Mouse (Mus musculus): ENCODE data around the gene Ncoa1. TPM values are rescaled to one million over a fixed set of nuclear protein-coding genes. Genes with fewer than 3 reads are reported as not detected.
A peak's percentile ranks its signal among the peaks of the same experiment; 100 is the strongest.

Gene Ncoa1
- total RNA-seq (2012; rRNA removed), result 11.8 and 13.3 TPM in 2 replicates

- Histone ChIP-seq H3K4me1 (ENCODE audit: control insufficient read depth in 2 of 2, insufficient read depth in 2 of 2, low read length in 2 of 2, poor library complexity in 1 of 2) (peaks cover 0 to 2% of the 10 kb centered on the region in 2 experiments; a peak in 1 of 4 replicates), H3K9ac (ENCODE audit: insufficient read depth, low read depth, low read length, poor library complexity, severe bottlenecking) (peak within 1 kb of the TSS; percentile 86), H3K27ac (ENCODE audit: insufficient read depth, low read depth, low read length, poor library complexity, severe bottlenecking) (no peak within 1 kb of the TSS), H3K36me3 (ENCODE audit: control insufficient read depth, insufficient read depth, low read length, poor library complexity, severe bottlenecking) (no peaks in the 10 kb centered on the region), H3K4me3 (ENCODE audit: insufficient read depth in 1 of 2, low read depth in 1 of 2, low read length in 2 of 2, poor library complexity in 1 of 2, severe bottlenecking in 1 of 2) (peak within 1 kb of the TSS; percentile 97 to 99), H3K9me3 (ENCODE audit: control insufficient read depth, insufficient read depth, low read depth, low read length) (no peaks in the 10 kb centered on the region)
- no peak for DNase-seq (ENCODE audit: low read depth, low spot score)
- TF ChIP-seq ZC3H11A (IDR thresholded peaks at IDR 0.05; ENCODE audit: borderline replicate concordance, low read depth, low read length) (no peak), MAFK (IDR thresholded peaks at IDR 0.05; ENCODE audit: insufficient read depth, low read depth, low read length) (no peak), CHD2 (IDR thresholded peaks at IDR 0.05; ENCODE audit: low read depth, low read length) (no peak), ZNF384 (IDR thresholded peaks at IDR 0.05; ENCODE audit: low read depth, low read length) (no peak), HCFC1 (IDR thresholded peaks at IDR 0.05; ENCODE audit: borderline replicate concordance, insufficient read depth, low read length) (no peak; the same call in 1 of the 2 replicates)
- in situ Hi-C loops (cut with MboI; ENCODE audit: low sequenced_read_pairs in 2 of 2, unreplicated experiment in 2 of 2), result no loop called here
Observed at GRCm38 (mm10) chr12:4476832-4477671, at the start of gene Ncoa1. Gene Ncoa1 (minus strand): TSS chr12:4477182.

DNA sequence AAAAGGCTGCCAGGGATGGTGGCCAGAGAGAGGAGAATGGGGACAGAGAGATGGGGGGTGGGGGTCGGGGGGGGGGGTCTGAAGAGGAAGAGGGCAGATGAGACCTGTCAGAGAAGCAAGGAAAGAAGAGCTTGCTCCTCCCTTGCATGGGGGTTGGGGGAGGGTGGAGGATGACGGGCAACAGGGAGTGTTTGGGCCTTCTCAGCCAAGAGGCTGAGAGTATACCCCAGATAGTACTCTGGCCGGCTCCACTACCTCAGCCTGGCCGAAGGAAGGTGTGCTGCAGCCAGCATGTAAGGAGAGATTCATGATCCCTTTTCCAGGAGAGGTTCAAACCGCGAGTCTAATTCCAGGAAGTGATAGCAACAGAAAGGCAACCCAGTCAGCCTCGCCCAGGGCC is 47.6 kb upstream of the Ncoa1 start:
- Histone ChIP-seq H3K4me1 (ENCODE audit: control insufficient read depth in 2 of 2, insufficient read depth in 2 of 2, low read length in 2 of 2, poor library complexity in 1 of 2) (peaks cover 2 to 10% of the 10 kb centered on the region in 2 experiments; a peak in 3 of 4 replicates), H3K27ac (ENCODE audit: insufficient read depth, low read depth, low read length, poor library complexity, severe bottlenecking) (no peak overlapping the region), H3K9ac (ENCODE audit: insufficient read depth, low read depth, low read length, poor library complexity, severe bottlenecking) (0 out of 2 replicates have a peak overlapping the region, but pooled peaks have one; percentile 40), H3K36me3 (ENCODE audit: control insufficient read depth, insufficient read depth, low read length, poor library complexity, severe bottlenecking) (no peaks in the 10 kb centered on the region), H3K4me3 (ENCODE audit: insufficient read depth in 1 of 2, low read depth in 1 of 2, low read length in 2 of 2, poor library complexity in 1 of 2, severe bottlenecking in 1 of 2) (peak overlapping the region in 1 of 2 experiments; percentile 53; a peak in 2 of 4 replicates), H3K9me3 (ENCODE audit: control insufficient read depth, insufficient read depth, low read depth, low read length) (no peaks in the 10 kb centered on the region)
- in situ Hi-C loops (cut with MboI; ENCODE audit: low sequenced_read_pairs in 2 of 2, unreplicated experiment in 2 of 2), result no loop called here
- DNase-seq (ENCODE audit: low read depth, low spot score), result no peak
- TF ChIP-seq MAFK (IDR thresholded peaks at IDR 0.05; ENCODE audit: insufficient read depth, low read depth, low read length) (no peak), HCFC1 (IDR thresholded peaks at IDR 0.05; ENCODE audit: borderline replicate concordance, insufficient read depth, low read length) (no peak), CHD2 (IDR thresholded peaks at IDR 0.05; ENCODE audit: low read depth, low read length) (no peak), ZC3H11A (IDR thresholded peaks at IDR 0.05; ENCODE audit: borderline replicate concordance, low read depth, low read length) (no peak), ZNF384 (IDR thresholded peaks at IDR 0.05; ENCODE audit: low read depth, low read length) (no peak)

- H3K9me3 ChIP-seq (ENCODE audit: control insufficient read depth, insufficient read depth, low read depth, low read length), result no peaks in the 10 kb centered on the region
- H3K4me3 ChIP-seq (ENCODE audit: insufficient read depth in 1 of 2, low read depth in 1 of 2, low read length in 2 of 2, poor library complexity in 1 of 2, severe bottlenecking in 1 of 2), result peak overlapping the region in 1 of 2 experiments; percentile 10; a peak in 1 of 4 replicates
- peaks cover 2 to 12% of the 10 kb centered on the region in 2 experiments; a peak in 3 of 4 replicates for H3K4me1 ChIP-seq (ENCODE audit: control insufficient read depth in 2 of 2, insufficient read depth in 2 of 2, low read length in 2 of 2, poor library complexity in 1 of 2)
- no peak for TF ChIP-seq ZC3H11A (IDR thresholded peaks at IDR 0.05; ENCODE audit: borderline replicate concordance, low read depth, low read length)
- TF ChIP-seq CHD2 (IDR thresholded peaks at IDR 0.05; ENCODE audit: low read depth, low read length), result no peak
- TF ChIP-seq HCFC1 (IDR thresholded peaks at IDR 0.05; ENCODE audit: borderline replicate concordance, insufficient read depth, low read length), result no peak
- TF ChIP-seq ZNF384 (IDR thresholded peaks at IDR 0.05; ENCODE audit: low read depth, low read length), result no peak
- no peak for TF ChIP-seq MAFK (IDR thresholded peaks at IDR 0.05; ENCODE audit: insufficient read depth, low read depth, low read length)
- H3K36me3 ChIP-seq (ENCODE audit: control insufficient read depth, insufficient read depth, low read length, poor library complexity, severe bottlenecking), result no peaks in the 10 kb centered on the region
- DNase-seq (ENCODE audit: low read depth, low spot score), result no peak
- in situ Hi-C loops (cut with MboI; ENCODE audit: low sequenced_read_pairs in 2 of 2, unreplicated experiment in 2 of 2), result no loop called here
- no peak overlapping the region for H3K27ac ChIP-seq (ENCODE audit: insufficient read depth, low read depth, low read length, poor library complexity, severe bottlenecking)
- no peak overlapping the region for H3K9ac ChIP-seq (ENCODE audit: insufficient read depth, low read depth, low read length, poor library complexity, severe bottlenecking)
Observed at GRCm38 (mm10) chr12:4523688-4524298, 46.8 kb upstream of the Ncoa1 start.

- TF ChIP-seq MAFK (IDR thresholded peaks at IDR 0.05; ENCODE audit: insufficient read depth, low read depth, low read length) (no peak), HCFC1 (IDR thresholded peaks at IDR 0.05; ENCODE audit: borderline replicate concordance, insufficient read depth, low read length) (no peak), ZC3H11A (IDR thresholded peaks at IDR 0.05; ENCODE audit: borderline replicate concordance, low read depth, low read length) (no peak), ZNF384 (IDR thresholded peaks at IDR 0.05; ENCODE audit: low read depth, low read length) (no peak), CHD2 (IDR thresholded peaks at IDR 0.05; ENCODE audit: low read depth, low read length) (no peak)
- no peaks in the 10 kb centered on the region for H3K36me3 ChIP-seq (ENCODE audit: control insufficient read depth, insufficient read depth, low read length, poor library complexity, severe bottlenecking)
- H3K4me3 ChIP-seq (ENCODE audit: insufficient read depth in 1 of 2, low read depth in 1 of 2, low read length in 2 of 2, poor library complexity in 1 of 2, severe bottlenecking in 1 of 2), result no peak overlapping the region
- H3K9ac ChIP-seq (ENCODE audit: insufficient read depth, low read depth, low read length, poor library complexity, severe bottlenecking), result no peak overlapping the region
- peaks cover 2 to 12% of the 10 kb centered on the region in 2 experiments; a peak in 3 of 4 replicates for H3K4me1 ChIP-seq (ENCODE audit: control insufficient read depth in 2 of 2, insufficient read depth in 2 of 2, low read length in 2 of 2, poor library complexity in 1 of 2)
- DNase-seq (ENCODE audit: low read depth, low spot score), result no peak
- H3K9me3 ChIP-seq (ENCODE audit: control insufficient read depth, insufficient read depth, low read depth, low read length), result no peaks in the 10 kb centered on the region
- H3K27ac ChIP-seq (ENCODE audit: insufficient read depth, low read depth, low read length, poor library complexity, severe bottlenecking), result no peak overlapping the region
- in situ Hi-C loops (cut with MboI; ENCODE audit: low sequenced_read_pairs in 2 of 2, unreplicated experiment in 2 of 2), result no loop called here
Observed at GRCm38 (mm10) chr12:4523208-4523607, 46.2 kb upstream of the Ncoa1 start.
